Mouse (Mus musculus): ENCODE results near the gene Enpep. TPM values are rescaled to one million over a fixed set of nuclear protein-coding genes. Genes with fewer than 3 reads are reported as not detected.

Gene Enpep
- polyA plus RNA-seq, 1 experiment from 2014 or later, result 15.5 TPM

DNA sequence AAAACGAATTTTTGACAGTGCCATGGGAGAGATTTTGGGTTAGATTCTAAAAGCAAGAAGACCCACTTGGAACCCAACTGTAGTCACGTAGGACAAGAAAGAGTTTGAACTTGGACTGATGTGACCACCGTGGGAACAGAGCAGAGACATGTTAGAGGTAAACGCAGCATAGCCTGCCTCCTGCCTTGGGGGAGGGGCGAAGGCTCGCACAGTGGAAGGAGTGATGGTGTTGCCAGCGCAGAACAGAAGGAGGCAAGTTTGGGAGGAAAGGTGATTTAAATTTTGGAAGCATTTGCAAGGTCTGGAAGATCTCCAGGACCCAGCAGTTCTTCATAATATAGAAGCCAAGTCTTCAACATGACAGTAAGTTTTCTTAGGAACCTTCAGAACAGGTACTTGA is 46.1 kb downstream of the Enpep start:
- H3K27me3 ChIP-seq (replicated peaks), result 0 out of 2 replicates have a peak, but pooled peaks cover 3% of the 10 kb centered on the region
- no peak overlapping the region for H3K4me3 ChIP-seq
- H3K9ac ChIP-seq, result no peak overlapping the region
- H3K27ac ChIP-seq (ENCODE audit: poor library complexity, severe bottlenecking), result no peak overlapping the region
- no peaks in the 10 kb centered on the region for H3K4me1 ChIP-seq (replicated peaks)
- H3K9me3 ChIP-seq (replicated peaks), result no peaks in the 10 kb centered on the region
- H3K4me2 ChIP-seq, result no peak overlapping the region
- ATAC-seq (ENCODE audit: insufficient number of reproducible peaks, low FRiP score), result no peak
- H3K36me3 ChIP-seq, result no peaks in the 10 kb centered on the region
- 66% methylated on average over 7 of the region's 7 CpGs for WGBS

DNA sequence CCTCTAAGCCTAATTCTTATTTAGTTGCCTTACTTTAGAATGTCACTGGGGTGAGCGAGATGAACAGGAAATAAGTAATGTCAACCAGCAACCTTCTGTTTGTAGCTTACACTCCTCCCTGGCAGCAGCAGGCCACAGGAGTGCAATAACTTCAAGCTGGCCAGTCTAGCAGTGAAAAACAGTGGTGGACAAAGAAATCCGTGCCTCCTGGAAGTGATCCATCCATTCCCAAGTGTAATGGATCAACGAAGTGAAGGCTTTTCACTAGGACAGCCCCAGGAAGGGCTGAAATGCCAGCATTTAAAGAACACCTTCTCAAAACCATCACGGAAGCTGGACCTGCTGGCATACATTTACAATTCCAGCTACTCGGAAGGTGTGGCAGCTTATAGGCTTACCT is 48.2 kb downstream of the Enpep start:
- WGBS, result 83% methylated on average over 5 of the region's 5 CpGs
- no peaks in the 10 kb centered on the region for H3K9me3 ChIP-seq (replicated peaks)
- no peak overlapping the region for H3K4me3 ChIP-seq
- no peaks in the 10 kb centered on the region for H3K36me3 ChIP-seq
- no peak overlapping the region for H3K4me2 ChIP-seq
- H3K9ac ChIP-seq, result no peak overlapping the region
- H3K27ac ChIP-seq (ENCODE audit: poor library complexity, severe bottlenecking), result no peak overlapping the region
- H3K27me3 ChIP-seq (replicated peaks), result 0 out of 2 replicates have a peak, but pooled peaks cover 3% of the 10 kb centered on the region
- ATAC-seq (ENCODE audit: insufficient number of reproducible peaks, low FRiP score), result no peak
- H3K4me1 ChIP-seq (replicated peaks), result no peaks in the 10 kb centered on the region

DNA sequence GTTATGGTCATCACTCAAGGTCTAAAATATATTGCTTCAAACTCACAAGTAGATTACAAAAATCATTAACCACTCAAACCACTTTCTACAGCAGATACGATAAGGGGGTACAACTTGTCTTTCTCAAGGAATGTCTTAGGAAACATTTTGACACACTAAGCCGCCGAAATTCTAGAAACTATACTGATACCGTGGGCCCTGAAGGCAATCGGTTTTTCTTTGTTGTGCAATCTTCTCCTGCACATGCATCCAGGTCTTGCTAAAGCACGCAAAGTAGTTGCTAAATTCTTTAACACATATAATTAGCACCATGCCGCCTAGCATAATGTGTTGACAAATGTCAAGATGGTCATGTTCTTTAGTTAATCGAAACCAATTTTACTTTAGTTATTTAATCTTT is 53.1 kb downstream of the Enpep start:
- Histone ChIP-seq H3K9ac (no peak overlapping the region), H3K4me2 (no peak overlapping the region), H3K36me3 (no peaks in the 10 kb centered on the region), H3K27ac (ENCODE audit: poor library complexity, severe bottlenecking) (no peak overlapping the region), H3K27me3 (replicated peaks) (no peaks in the 10 kb centered on the region), H3K4me1 (replicated peaks) (no peaks in the 10 kb centered on the region), H3K4me3 (no peak overlapping the region), H3K9me3 (replicated peaks) (no peaks in the 10 kb centered on the region)
- no peak for ATAC-seq (ENCODE audit: insufficient number of reproducible peaks, low FRiP score)
- 78% methylated on average over 8 of the region's 8 CpGs for WGBS

DNA sequence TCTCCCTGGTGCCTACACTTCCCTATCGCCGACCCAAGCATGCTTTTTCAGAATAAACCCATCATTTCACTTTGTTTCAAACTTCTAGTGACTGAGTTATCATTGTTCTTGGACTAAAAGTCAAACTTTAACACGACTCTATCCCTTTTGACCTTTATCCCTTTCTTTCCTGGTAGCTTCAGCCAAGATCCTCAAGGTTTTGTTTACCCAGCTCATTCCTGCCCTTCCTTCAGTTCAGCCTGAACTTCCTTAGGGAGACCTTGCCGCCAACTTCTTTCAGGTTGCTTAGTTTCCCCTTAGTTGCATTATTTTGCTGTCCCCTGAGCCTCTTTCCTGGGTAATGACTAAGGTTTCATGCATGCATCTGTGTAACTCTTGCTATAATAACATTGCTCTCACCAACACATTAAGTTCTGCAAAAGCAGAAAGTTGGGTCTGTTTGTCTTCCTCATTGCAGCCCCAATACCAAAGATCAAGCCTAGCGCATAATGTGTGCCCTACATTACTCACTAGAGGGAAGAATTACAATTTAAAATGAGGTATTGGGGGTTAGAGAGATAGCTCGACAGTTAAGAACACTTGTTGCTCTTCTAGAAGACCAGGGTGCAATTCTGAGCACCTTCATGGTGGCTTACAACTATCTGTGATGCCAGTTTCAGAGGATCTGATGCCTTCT is 59.2 kb downstream of the Enpep start:
- H3K9ac ChIP-seq, result no peak overlapping the region
- no peak overlapping the region for H3K4me3 ChIP-seq
- H3K27me3 ChIP-seq (replicated peaks), result no peaks in the 10 kb centered on the region
- no peak overlapping the region for H3K4me2 ChIP-seq
- H3K36me3 ChIP-seq, result no peaks in the 10 kb centered on the region
- H3K9me3 ChIP-seq (replicated peaks), result no peaks in the 10 kb centered on the region
- no peak for ATAC-seq (ENCODE audit: insufficient number of reproducible peaks, low FRiP score)
- H3K27ac ChIP-seq (ENCODE audit: poor library complexity, severe bottlenecking), result no peak overlapping the region
- H3K4me1 ChIP-seq (replicated peaks), result no peaks in the 10 kb centered on the region
- 67% methylated on average over 6 of the region's 6 CpGs for whole genome bisulfite sequencing

DNA sequence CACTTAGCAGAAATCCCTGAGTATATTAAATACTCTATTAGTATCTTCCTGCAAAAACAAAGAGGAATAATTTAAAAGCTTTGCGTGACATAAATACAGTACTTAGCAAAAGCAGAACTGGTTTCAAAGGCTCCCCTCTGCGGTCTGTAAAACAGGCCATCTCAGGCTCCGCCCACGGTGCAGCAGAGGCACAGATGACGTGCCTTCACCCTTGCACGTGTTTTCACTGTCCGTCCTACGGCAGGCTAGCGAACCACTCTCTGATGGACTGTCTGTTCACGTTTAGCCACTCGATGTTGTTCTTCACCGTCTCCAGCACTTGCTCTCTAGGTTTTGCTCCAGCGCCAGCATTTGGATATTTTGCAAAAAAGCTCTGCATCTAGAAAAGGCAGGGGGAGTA is 62.5 kb downstream of the Enpep start:
- Histone ChIP-seq H3K4me1 (replicated peaks) (no peaks in the 10 kb centered on the region), H3K27ac (ENCODE audit: poor library complexity, severe bottlenecking) (no peak overlapping the region), H3K36me3 (no peaks in the 10 kb centered on the region), H3K27me3 (replicated peaks) (no peaks in the 10 kb centered on the region), H3K4me3 (no peak overlapping the region), H3K9ac (no peak overlapping the region), H3K9me3 (replicated peaks) (0 out of 2 replicates have a peak, but pooled peaks cover 6% of the 10 kb centered on the region), H3K4me2 (no peak overlapping the region; the same call in 1 of the 2 replicates)
- 57% methylated on average over 13 of the region's 13 CpGs for WGBS
- no peak for ATAC-seq (ENCODE audit: insufficient number of reproducible peaks, low FRiP score)

DNA sequence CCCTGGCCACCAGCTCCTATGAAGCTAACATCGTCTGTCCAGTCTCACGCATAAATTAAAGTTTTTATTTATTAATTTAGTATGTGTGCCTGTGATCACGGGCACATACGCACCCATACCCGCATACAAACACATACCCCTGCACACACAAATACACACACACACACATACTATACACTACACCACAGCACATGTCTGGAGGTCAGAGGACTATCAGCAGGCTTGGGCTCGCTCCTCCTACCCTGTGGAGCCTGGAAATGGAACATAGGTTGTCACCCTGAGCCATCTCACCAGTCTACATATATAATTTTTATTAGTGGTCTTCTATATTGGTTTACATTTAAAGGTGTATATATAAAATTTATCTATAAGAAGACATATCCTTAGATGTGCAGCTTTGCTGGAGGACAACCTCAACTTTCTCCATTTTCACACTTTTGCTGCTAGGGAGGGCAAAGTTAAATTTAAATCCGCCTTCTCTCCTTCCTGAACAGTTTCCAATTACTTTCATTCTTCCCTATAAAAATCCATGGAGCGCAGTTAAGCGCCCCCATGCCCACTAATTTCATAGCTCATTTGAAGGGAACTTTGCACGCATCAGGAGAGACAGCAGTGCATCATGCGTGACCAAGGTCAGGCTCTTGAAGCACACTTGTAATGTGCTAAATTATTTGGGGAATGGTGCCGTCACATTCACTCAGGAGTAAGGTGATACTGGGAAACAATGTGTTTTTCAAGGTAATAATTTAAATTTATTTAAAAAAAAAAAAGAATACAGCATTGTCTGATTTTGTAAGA is 63.4 kb downstream of the Enpep start:
- Histone ChIP-seq H3K27me3 (replicated peaks) (no peaks in the 10 kb centered on the region), H3K9ac (no peak overlapping the region), H3K4me3 (no peak overlapping the region), H3K4me2 (no peak overlapping the region), H3K4me1 (replicated peaks) (no peaks in the 10 kb centered on the region), H3K9me3 (replicated peaks) (0 out of 2 replicates have a peak, but pooled peaks cover 6% of the 10 kb centered on the region), H3K36me3 (no peaks in the 10 kb centered on the region), H3K27ac (ENCODE audit: poor library complexity, severe bottlenecking) (no peak overlapping the region)
- WGBS, result 88% methylated on average over 12 of the region's 12 CpGs
- ATAC-seq (ENCODE audit: insufficient number of reproducible peaks, low FRiP score), result no peak

DNA sequence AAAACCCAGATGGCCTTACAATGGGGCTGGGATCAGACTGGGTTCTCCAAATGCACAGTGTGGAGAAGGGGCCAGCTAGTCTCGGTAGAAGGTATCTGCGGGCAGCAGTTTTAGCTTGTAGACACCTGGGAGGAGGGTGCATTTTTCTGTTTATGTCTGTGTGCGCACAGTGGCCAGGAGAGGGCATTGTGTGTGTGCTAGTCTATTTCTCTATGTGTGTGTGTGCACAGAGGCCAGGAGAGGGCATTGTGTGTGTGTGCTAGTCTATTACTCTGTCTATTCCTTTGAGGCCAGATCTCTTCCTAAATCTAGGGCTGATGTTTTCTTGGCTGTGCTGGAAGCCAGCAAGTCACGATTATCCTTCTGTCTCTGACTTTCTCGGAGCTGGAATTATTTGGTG is 74.0 kb downstream of the Enpep start:
- H3K4me1 ChIP-seq (replicated peaks), result 0 out of 2 replicates have a peak, but pooled peaks cover 4% of the 10 kb centered on the region
- WGBS, result 75% methylated on average over 5 of the region's 5 CpGs

DNA sequence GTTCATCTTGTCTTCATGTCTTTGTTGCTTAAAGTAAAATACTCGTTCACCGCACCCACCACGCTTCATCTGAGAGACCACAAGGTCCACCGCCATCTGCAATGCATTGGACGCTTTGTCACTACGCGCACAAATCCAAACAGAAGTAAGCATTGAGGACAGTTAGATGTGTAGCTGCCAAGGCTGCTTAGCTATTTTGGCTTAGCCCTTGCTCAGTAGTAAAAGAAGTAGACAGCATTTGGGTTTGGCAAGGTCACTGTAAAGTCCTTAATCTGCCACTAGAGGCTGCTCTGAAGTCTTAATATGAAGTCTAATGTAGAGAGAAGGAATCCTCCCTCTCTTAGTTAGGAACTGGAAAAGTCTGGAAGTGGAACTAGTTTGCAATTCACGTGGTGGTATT is 75.8 kb downstream of the Enpep start:
- no peak overlapping the region for H3K27ac ChIP-seq (ENCODE audit: poor library complexity, severe bottlenecking)
- H3K9ac ChIP-seq, result no peak overlapping the region; the same call in 1 of the 2 replicates
- peak overlapping the region; percentile 66 for H3K4me2 ChIP-seq
- no peak for ATAC-seq (ENCODE audit: insufficient number of reproducible peaks, low FRiP score)
- 0 out of 2 replicates have a peak, but pooled peaks cover 4% of the 10 kb centered on the region for H3K4me1 ChIP-seq (replicated peaks)
- WGBS, result 61% methylated on average over 8 of the region's 8 CpGs
- peak overlapping the region; percentile 39 for H3K4me3 ChIP-seq
- no peaks in the 10 kb centered on the region for H3K9me3 ChIP-seq (replicated peaks)
- peaks cover 3% of the 10 kb centered on the region; the same call in 1 of the 2 replicates for H3K27me3 ChIP-seq (replicated peaks)
- H3K36me3 ChIP-seq, result no peaks in the 10 kb centered on the region

More for the DNA sequence above, 74.0 kb downstream of the Enpep start:
- no peaks in the 10 kb centered on the region for H3K36me3 ChIP-seq
- H3K4me3 ChIP-seq, result no peak overlapping the region
- H3K27ac ChIP-seq (ENCODE audit: poor library complexity, severe bottlenecking), result no peak overlapping the region
- H3K9ac ChIP-seq, result no peak overlapping the region
- no peak for ATAC-seq (ENCODE audit: insufficient number of reproducible peaks, low FRiP score)
- H3K9me3 ChIP-seq (replicated peaks), result no peaks in the 10 kb centered on the region
- peaks cover 3% of the 10 kb centered on the region; the same call in 1 of the 2 replicates for H3K27me3 ChIP-seq (replicated peaks)
- H3K4me2 ChIP-seq, result no peak overlapping the region

DNA sequence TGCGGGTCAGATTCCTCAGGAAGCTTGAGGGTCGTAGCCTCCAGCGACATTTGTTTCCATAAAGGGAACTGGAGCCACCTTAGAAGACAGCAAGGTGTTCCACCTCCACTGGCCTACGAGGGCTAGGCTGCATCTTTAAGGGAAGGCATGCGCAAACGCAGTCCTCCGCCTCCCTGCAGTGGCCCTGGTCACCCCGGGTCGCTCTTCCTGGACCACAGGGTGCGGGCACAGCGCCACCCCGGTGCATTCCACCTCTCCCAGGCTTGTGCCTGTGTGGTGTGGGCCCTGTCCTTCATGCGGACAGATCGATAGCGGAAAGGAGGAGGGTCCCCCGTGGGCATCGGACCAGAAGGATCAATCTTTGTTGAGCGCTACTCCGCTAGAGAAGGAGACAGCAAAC is 76.2 kb downstream of the Enpep start:
- 45% methylated on average over 19 of the region's 19 CpGs for WGBS
- Histone ChIP-seq H3K4me1 (replicated peaks) (0 out of 2 replicates have a peak, but pooled peaks cover 4% of the 10 kb centered on the region), H3K36me3 (no peaks in the 10 kb centered on the region), H3K4me2 (peak overlapping the region; percentile 66), H3K4me3 (peak overlapping the region; percentile 39), H3K27ac (ENCODE audit: poor library complexity, severe bottlenecking) (no peak overlapping the region), H3K27me3 (replicated peaks) (peaks cover 3% of the 10 kb centered on the region; the same call in 1 of the 2 replicates), H3K9me3 (replicated peaks) (no peaks in the 10 kb centered on the region), H3K9ac (no peak overlapping the region)
- ATAC-seq (ENCODE audit: insufficient number of reproducible peaks, low FRiP score), result peak; percentile 55; the same call in 1 of the 2 replicates

DNA sequence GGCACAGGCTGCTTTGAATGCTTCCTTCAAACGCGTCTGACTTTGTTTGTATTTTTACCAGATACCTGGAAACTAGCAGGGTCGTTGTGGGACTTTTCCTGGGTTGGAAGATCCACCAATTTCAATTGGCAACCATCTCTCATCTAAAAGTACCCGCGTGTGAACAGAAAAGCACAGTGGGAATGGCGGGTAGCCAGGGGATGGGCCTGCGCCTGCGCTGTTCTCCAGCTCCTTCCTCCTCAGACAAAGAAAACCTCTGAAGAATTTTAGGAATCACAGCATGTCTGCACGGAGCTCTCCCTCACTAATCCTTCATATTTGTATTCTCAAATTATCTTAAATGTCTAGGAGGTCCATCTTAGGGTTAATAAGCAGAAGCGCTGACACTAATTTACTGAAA is 78.3 kb downstream of the Enpep start:
- no peaks in the 10 kb centered on the region for H3K9me3 ChIP-seq (replicated peaks)
- H3K4me2 ChIP-seq, result no peak overlapping the region
- no peak overlapping the region for H3K27ac ChIP-seq (ENCODE audit: poor library complexity, severe bottlenecking)
- H3K36me3 ChIP-seq, result no peaks in the 10 kb centered on the region
- peaks cover 3% of the 10 kb centered on the region; the same call in 1 of the 2 replicates for H3K27me3 ChIP-seq (replicated peaks)
- no peak overlapping the region for H3K4me3 ChIP-seq
- ATAC-seq (ENCODE audit: insufficient number of reproducible peaks, low FRiP score), result no peak
- 45% methylated on average over 10 of the region's 10 CpGs for WGBS
- no peak overlapping the region for H3K9ac ChIP-seq
- H3K4me1 ChIP-seq (replicated peaks), result 0 out of 2 replicates have a peak, but pooled peaks cover 4% of the 10 kb centered on the region

DNA sequence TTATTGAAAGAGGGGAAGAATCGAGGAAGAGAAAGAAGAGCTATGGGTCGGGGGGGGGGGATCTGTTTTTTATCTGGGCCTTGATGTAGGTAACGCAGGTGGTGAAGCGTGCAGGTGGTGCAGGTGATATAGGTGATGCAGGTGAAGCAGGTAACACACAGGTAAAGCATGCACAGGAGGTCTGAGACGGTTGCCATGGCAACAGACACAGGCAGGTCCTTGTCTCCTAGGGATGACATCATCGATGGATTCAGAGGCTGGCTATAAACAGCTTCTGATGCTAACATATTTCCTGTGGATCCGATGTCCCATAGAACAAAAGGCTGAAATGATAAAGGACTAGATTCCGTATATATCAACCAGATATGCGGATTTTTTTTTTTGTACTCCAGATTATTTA is 81.5 kb downstream of the Enpep start:
- Histone ChIP-seq H3K27ac (ENCODE audit: poor library complexity, severe bottlenecking) (no peak overlapping the region), H3K27me3 (replicated peaks) (no peaks in the 10 kb centered on the region), H3K4me1 (replicated peaks) (no peaks in the 10 kb centered on the region), H3K4me3 (no peak overlapping the region), H3K9me3 (replicated peaks) (no peaks in the 10 kb centered on the region), H3K36me3 (no peaks in the 10 kb centered on the region), H3K9ac (no peak overlapping the region), H3K4me2 (no peak overlapping the region)
- 74% methylated on average over 9 of the region's 9 CpGs for WGBS
- ATAC-seq (ENCODE audit: insufficient number of reproducible peaks, low FRiP score), result no peak
